Comparison of ENCODE assay signal across 9 mouse cellular contexts in the genomic region with DNA sequence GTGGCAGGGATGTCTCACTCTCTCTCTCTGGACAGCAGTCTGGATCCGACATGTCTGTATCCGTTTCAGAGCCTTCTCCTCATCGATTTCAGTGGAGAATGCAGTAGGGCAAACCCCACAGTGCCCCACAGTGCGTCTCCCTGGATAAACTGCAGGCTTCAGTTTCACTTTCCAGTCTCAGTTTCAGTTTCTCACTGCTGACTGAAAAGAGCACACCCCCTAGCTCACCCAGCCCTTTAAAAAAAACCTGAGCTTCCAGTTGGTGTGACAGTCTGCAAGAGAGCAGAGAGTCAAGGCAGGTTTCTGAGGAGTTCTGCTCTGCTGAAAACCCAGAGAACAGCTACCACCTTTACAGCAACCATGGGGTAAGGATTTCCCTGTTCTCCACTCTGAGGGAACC. TPM values are rescaled to one million over a fixed set of nuclear protein-coding genes. Genes with fewer than 3 reads are reported as not detected.
DNase-seq lines count a peak whose midpoint lies in the region; ATAC-seq and TF ChIP-seq lines count a peak whose summit lies in the region.
"Had no signal": no experiment of that assay in that cellular context is flagged by ENCODE, and none has a peak within 500 bp of the region (broad histone marks: within the 10 kb centered on the region; RNA-seq: fewer than 3 reads in every experiment).

Gene Ifit1bl2 (minus strand): TSS at position 121 of the 400 bp plus-strand sequence.
Gene Ifit1 (plus strand): TSS at position 249 of the 400 bp plus-strand sequence.

- H3K36me3 ChIP-seq in forebrain, postnatal 0 days (ENCODE audit: insufficient read depth): no peaks in the 10 kb centered on the region
- no peaks in the 10 kb centered on the region for H3K36me3 ChIP-seq in forebrain, embryonic 11.5 days (ENCODE audit: control insufficient read depth, insufficient read depth, low read length)
- H3K36me3 ChIP-seq in heart, embryonic 16.5 days (ENCODE audit: control insufficient read depth, insufficient read depth): no peaks in the 10 kb centered on the region
- H3K36me3 ChIP-seq in lung, embryonic 16.5 days (ENCODE audit: control insufficient read depth, insufficient read depth, low read length): no peaks in the 10 kb centered on the region
- no peaks in the 10 kb centered on the region for H3K36me3 ChIP-seq in hindbrain, embryonic 12.5 days
- H3K36me3 ChIP-seq: G1E had no signal

- WGBS in forebrain, postnatal 0 days: 64% methylated on average over 4 of the region's 4 CpGs
- WGBS in forebrain, embryonic 11.5 days: 69% methylated on average over 4 of the region's 4 CpGs
- 25% methylated on average over 4 of the region's 4 CpGs for WGBS in heart, embryonic 16.5 days
- 28% methylated on average over 4 of the region's 4 CpGs for WGBS in lung, embryonic 16.5 days
- WGBS in hindbrain, embryonic 12.5 days: 58% methylated on average over 4 of the region's 4 CpGs

- no peaks in the 10 kb centered on the region for H3K4me1 ChIP-seq in forebrain, postnatal 0 days (ENCODE audit: insufficient read depth)
- H3K4me1 ChIP-seq in forebrain, embryonic 11.5 days (replicated peaks; ENCODE audit: control insufficient read depth, insufficient read depth, low read length): no peaks in the 10 kb centered on the region
- no peaks in the 10 kb centered on the region for H3K4me1 ChIP-seq in heart, embryonic 16.5 days (ENCODE audit: control insufficient read depth, insufficient read depth, low read length)
- no peaks in the 10 kb centered on the region; the same call in 1 of the 2 replicates for H3K4me1 ChIP-seq in lung, embryonic 16.5 days (replicated peaks; ENCODE audit: control insufficient read depth, insufficient read depth, low read length)
- peaks cover 2% of the 10 kb centered on the region; the same call in 1 of the 2 replicates for H3K4me1 ChIP-seq in hindbrain, embryonic 12.5 days

- H3K27me3 ChIP-seq in forebrain, postnatal 0 days (ENCODE audit: insufficient read depth, low read length): no peaks in the 10 kb centered on the region
- H3K27me3 ChIP-seq in forebrain, embryonic 11.5 days (ENCODE audit: control insufficient read depth, insufficient read depth, low read length): no peaks in the 10 kb centered on the region
- H3K27me3 ChIP-seq in heart, embryonic 16.5 days (ENCODE audit: control insufficient read depth, insufficient read depth, low read length): no peaks in the 10 kb centered on the region
- no peaks in the 10 kb centered on the region for H3K27me3 ChIP-seq in lung, embryonic 16.5 days (ENCODE audit: control insufficient read depth, insufficient read depth, low read depth, low read length)
- H3K27me3 ChIP-seq in hindbrain, embryonic 12.5 days: no peaks in the 10 kb centered on the region

- no peak within 1 kb of the TSS for H3K4me3 ChIP-seq in forebrain, postnatal 0 days (ENCODE audit: low read depth, low read length)
- no peak within 1 kb of the TSS for H3K4me3 ChIP-seq in forebrain, embryonic 11.5 days (ENCODE audit: low read depth, low read length)
- H3K4me3 ChIP-seq in heart, embryonic 16.5 days (ENCODE audit: low read length): peak within 1 kb of the TSS; percentile 9; the same call in 1 of the 2 replicates
- H3K4me3 ChIP-seq in lung, embryonic 16.5 days (ENCODE audit: low read length): peak within 1 kb of the TSS; percentile 20
- H3K4me3 ChIP-seq in hindbrain, embryonic 12.5 days: no peak within 1 kb of the TSS

- ATAC-seq in forebrain, postnatal 0 days: no peak
- no peak for ATAC-seq in forebrain, embryonic 11.5 days (replicated peaks; ENCODE audit: low FRiP score)
- no peak for ATAC-seq in heart, embryonic 16.5 days (replicated peaks; ENCODE audit: extremely low read depth, insufficient read depth, low FRiP score)
- ATAC-seq in lung, embryonic 16.5 days (ENCODE audit: low read depth): 0 out of 2 replicates have a peak, but pooled peaks have one; percentile 49
- no peak for ATAC-seq in hindbrain, embryonic 12.5 days (ENCODE audit: low FRiP score)

- no peak within 1 kb of the TSS for H3K27ac ChIP-seq in forebrain, postnatal 0 days (ENCODE audit: low read depth, low read length)
- H3K27ac ChIP-seq in forebrain, embryonic 11.5 days (ENCODE audit: low read depth, low read length): no peak within 1 kb of the TSS
- H3K27ac ChIP-seq in heart, embryonic 16.5 days (ENCODE audit: low read length): no peak within 1 kb of the TSS
- H3K27ac ChIP-seq in lung, embryonic 16.5 days (ENCODE audit: low read length): no peak within 1 kb of the TSS
- no peak within 1 kb of the TSS for H3K27ac ChIP-seq in hindbrain, embryonic 12.5 days

- no peaks in the 10 kb centered on the region for H3K9me3 ChIP-seq in forebrain, postnatal 0 days (ENCODE audit: low read length)
- H3K9me3 ChIP-seq in forebrain, embryonic 11.5 days (ENCODE audit: control insufficient read depth, low read length): no peaks in the 10 kb centered on the region
- no peaks in the 10 kb centered on the region for H3K9me3 ChIP-seq in heart, embryonic 16.5 days (replicated peaks; ENCODE audit: control insufficient read depth, low read length)
- H3K9me3 ChIP-seq in lung, embryonic 16.5 days (ENCODE audit: control insufficient read depth, low read length): no peaks in the 10 kb centered on the region
- H3K9me3 ChIP-seq in hindbrain, embryonic 12.5 days (replicated peaks): no peaks in the 10 kb centered on the region
- H3K9me3 ChIP-seq: G1E had no signal

- no peak within 1 kb of the TSS for H3K9ac ChIP-seq in forebrain, postnatal 0 days
- no peak within 1 kb of the TSS for H3K9ac ChIP-seq in forebrain, embryonic 11.5 days (ENCODE audit: low read length)
- H3K9ac ChIP-seq in heart, embryonic 16.5 days (ENCODE audit: low read length): peak within 1 kb of the TSS; percentile 21; the same call in 1 of the 2 replicates
- H3K9ac ChIP-seq in lung, embryonic 16.5 days (ENCODE audit: low read length): peak within 1 kb of the TSS; percentile 14; the same call in 1 of the 2 replicates
- no peak within 1 kb of the TSS; the same call in 1 of the 2 replicates for H3K9ac ChIP-seq in hindbrain, embryonic 12.5 days

- H3K4me2 ChIP-seq in forebrain, postnatal 0 days (ENCODE audit: low read depth): 0 out of 2 replicates have a peak within 1 kb of the TSS, but pooled peaks have one; percentile 8
- no peak within 1 kb of the TSS for H3K4me2 ChIP-seq in forebrain, embryonic 11.5 days (ENCODE audit: low read depth, low read length, severe bottlenecking)
- peak within 1 kb of the TSS; percentile 53 for H3K4me2 ChIP-seq in heart, embryonic 16.5 days (ENCODE audit: low read depth, low read length)
- H3K4me2 ChIP-seq in lung, embryonic 16.5 days (ENCODE audit: low read depth, low read length): peak within 1 kb of the TSS; percentile 45
- no peak within 1 kb of the TSS for H3K4me2 ChIP-seq in hindbrain, embryonic 12.5 days (replicated peaks)

- DNase-seq in forebrain, postnatal 0 days: no peak
- no peak for DNase-seq in forebrain, embryonic 11.5 days (ENCODE audit: low spot score)
- peak; percentile 28 to 39 for DNase-seq in CD8-positive naive resting alpha-beta T cell, adult 2 months (ENCODE audit: low read depth in 2 of 2, low spot score in 2 of 2)
- DNase-seq in cerebellum, adult 11-12 months: no peak
- no peak for DNase-seq in retina, embryonic 14.5 days (ENCODE audit: low spot score)

- no peak for TF ChIP-seq CTCF in forebrain, postnatal 0 days (IDR thresholded peaks at IDR 0.05; ENCODE audit: low read depth)

RNA-seq across cellular contexts. Expression of gene Ifit1bl2, which starts in this region (rescaled TPM):
- total RNA-seq in forebrain, postnatal 0 days (2014; rRNA removed): 0.52 and 0.69 TPM in 2 replicates
- 0.16 and 0.18 TPM in 2 replicates for polyA plus RNA-seq in forebrain, postnatal 0 days (2015; fragmentation: Nextera tagmentation; extraction: Ambion mirVana)
- polyA plus RNA-seq in forebrain, embryonic 11.5 days (2014; fragmentation: Nextera tagmentation; extraction: Ambion mirVana): 0.09 TPM in 1 of 2 replicates, not detected in the other
- polyA plus RNA-seq in heart, embryonic 16.5 days (2015; fragmentation: Nextera tagmentation; extraction: Ambion mirVana): 1.3 and 1.6 TPM in 2 replicates
- 0.10 and 0.11 TPM in 2 replicates for polyA plus RNA-seq in lung, embryonic 16.5 days (2015; fragmentation: Nextera tagmentation; extraction: Ambion mirVana)
- polyA plus RNA-seq in hindbrain, embryonic 12.5 days (2016; fragmentation: Nextera tagmentation; extraction: Ambion mirVana): 0.15 and 0.36 TPM in 2 replicates
- polyA plus RNA-seq: G1E had no signal

RNA-seq across cellular contexts. Expression of gene Ifit1, which starts in this region (rescaled TPM):
- total RNA-seq in forebrain, postnatal 0 days (2014; rRNA removed): 1.7 and 2.0 TPM in 2 replicates
- polyA plus RNA-seq in forebrain, postnatal 0 days (2015; fragmentation: Nextera tagmentation; extraction: Ambion mirVana): 0.83 and 0.88 TPM in 2 replicates
- 0.20 TPM in 1 of 2 replicates, not detected in the other for polyA plus RNA-seq in forebrain, embryonic 11.5 days (2014; fragmentation: Nextera tagmentation; extraction: Ambion mirVana)
- polyA plus RNA-seq in heart, embryonic 16.5 days (2015; fragmentation: Nextera tagmentation; extraction: Ambion mirVana): 1.3 and 3.0 TPM in 2 replicates
- polyA plus RNA-seq in lung, embryonic 16.5 days (2015; fragmentation: Nextera tagmentation; extraction: Ambion mirVana): 0.46 and 0.75 TPM in 2 replicates
- 0.17 and 0.41 TPM in 2 replicates for polyA plus RNA-seq in hindbrain, embryonic 12.5 days (2016; fragmentation: Nextera tagmentation; extraction: Ambion mirVana)
- polyA plus RNA-seq: G1E had no signal

Comparison
In these comparisons a context has a peak if more than half of its experiments do, and no peak if none do; other contexts are left out.
1. H3K4me2 ChIP-seq: peak in forebrain, postnatal 0 days (single experiment) and heart, embryonic 16.5 days (single experiment); none in forebrain, embryonic 11.5 days (single experiment) and hindbrain, embryonic 12.5 days (single experiment).
2. Peak in ATAC-seq, H3K4me3 ChIP-seq, H3K9ac ChIP-seq and H3K4me2 ChIP-seq in lung, embryonic 16.5 days; RNA of the genes that start here not detected or under 1 TPM.
3. DNase-seq: peak in CD8-positive naive resting alpha-beta T cell, adult 2 months (2 of 2); none in forebrain, postnatal 0 days (single experiment), forebrain, embryonic 11.5 days (single experiment), cerebellum, adult 11-12 months (single experiment) and retina, embryonic 14.5 days (single experiment).